Comparison of ENCODE assay signal across 8 mouse cellular contexts in genomic region chr1:158713301-158714095, GRCm38 (mm10).
A peak's percentile ranks its signal among the peaks of the same experiment; 100 is the strongest.
DNase-seq lines count a peak whose midpoint lies in the region; ATAC-seq and TF ChIP-seq lines count a peak whose summit lies in the region.

No protein-coding gene starts in this region.

- 43% methylated on average over 5 of the region's 5 CpGs for WGBS in kidney, adult 2 months
- WGBS in lung, adult 2 months, result 57% methylated on average over 5 of the region's 5 CpGs
- 72% methylated on average over 5 of the region's 5 CpGs for WGBS in thymus, adult 2 months

- H3K27ac ChIP-seq in kidney, adult 2 months (ENCODE audit: insufficient read depth, low read depth, low read length), result no peak overlapping the region
- peak overlapping the region; percentile 61; the same call in 1 of the 2 replicates for H3K27ac ChIP-seq in gastrocnemius, adult 2 months
- no peak overlapping the region for H3K27ac ChIP-seq in thymus, adult 2 months (ENCODE audit: control insufficient read depth, insufficient read depth, low read length)

- DNase-seq in kidney, adult 2 months, result peak; percentile 4
- no peak for DNase-seq in kidney, adult 18-20 months
- peak; percentile 19 for DNase-seq in ES-CJ7 (ENCODE audit: low read depth, low spot score)
- DNase-seq in cerebellum, adult 11 months, result peak; percentile 16
- peak; percentile 50 for DNase-seq in gastrocnemius, adult 2 months
- no peak for DNase-seq in lung, adult 2 months
- DNase-seq in thymus, adult 2 months, result no peak

- peak; percentile 28; the same call in 1 of the 2 replicates for TF ChIP-seq CTCF in kidney, adult 2 months (conservative IDR thresholded peaks at IDR 0.05; ENCODE audit: insufficient read depth, insufficient read length, low read depth, low read length)
- TF ChIP-seq CTCF in gastrocnemius, adult 2 months (IDR thresholded peaks at IDR 0.05), result peak; percentile 65
- peak; percentile 25; the same call in 1 of the 2 replicates for TF ChIP-seq CTCF in lung, adult 2 months (IDR thresholded peaks at IDR 0.05; ENCODE audit: insufficient read depth, low read length)
- TF ChIP-seq CTCF in thymus, adult 2 months (IDR thresholded peaks at IDR 0.05; ENCODE audit: borderline replicate concordance, control insufficient read depth, extremely low read depth, insufficient read depth, low read length, poor library complexity), result no peak

- no peaks in the 10 kb centered on the region for H3K27me3 ChIP-seq in kidney, adult 2 months (replicated peaks; ENCODE audit: control insufficient read depth, insufficient read depth, low read length)
- H3K27me3 ChIP-seq in thymus, adult 2 months (ENCODE audit: control insufficient read depth, insufficient read depth, low read length), result no peaks in the 10 kb centered on the region

- intact Hi-C loops in gastrocnemius, adult 2 months (cut with DNase I), result loop anchor here (1.0 to 2.0 kb wide), 2 partner anchors 240 to 423 kb away; no protein-coding TSS in a partner anchor

- no peaks in the 10 kb centered on the region for H3K4me1 ChIP-seq in kidney, adult 2 months (ENCODE audit: control insufficient read depth, insufficient read depth, low read length)
- peaks cover 3% of the 10 kb centered on the region for H3K4me1 ChIP-seq in lung, adult 2 months (ENCODE audit: control insufficient read depth, insufficient read depth, low read length)
- H3K4me1 ChIP-seq in thymus, adult 2 months (replicated peaks; ENCODE audit: control insufficient read depth, insufficient read depth, low read length), result no peaks in the 10 kb centered on the region

- ATAC-seq in inflammation-experienced regulatory T-cells, adult 6 months, result no peak

- TF ChIP-seq POLR2A in kidney, adult 2 months (IDR thresholded peaks at IDR 0.05; ENCODE audit: low read depth, low read length), result no peak
- TF ChIP-seq POLR2A in lung, adult 2 months (IDR thresholded peaks at IDR 0.05; ENCODE audit: borderline replicate concordance, extremely low read depth, low read depth, low read length), result no peak
- no peak for TF ChIP-seq POLR2A in thymus, adult 2 months (IDR thresholded peaks at IDR 0.05; ENCODE audit: control insufficient read depth, extremely low read depth, insufficient read depth, low read length, poor library complexity)

- no peak overlapping the region for H3K4me3 ChIP-seq in kidney, adult 2 months (ENCODE audit: insufficient read depth, low read depth, low read length)
- H3K4me3 ChIP-seq in gastrocnemius, adult 2 months, result no peak overlapping the region
- H3K4me3 ChIP-seq in lung, adult 2 months (replicated peaks; ENCODE audit: extremely low read depth, low read depth, low read length), result no peak overlapping the region
- H3K4me3 ChIP-seq in thymus, adult 2 months (ENCODE audit: control insufficient read depth, insufficient read depth, low read length), result no peak overlapping the region

- no peaks in the 10 kb centered on the region for H3K36me3 ChIP-seq in kidney, adult 2 months (ENCODE audit: control insufficient read depth, insufficient read depth, low read length)
- no peaks in the 10 kb centered on the region for H3K36me3 ChIP-seq in thymus, adult 2 months (ENCODE audit: control insufficient read depth, insufficient read depth, low read length)

Comparison
In these comparisons a context has a peak if more than half of its experiments do, and no peak if none do; other contexts are left out.
1. DNase-seq: peak in kidney, adult 2 months (single experiment), ES-CJ7 (single experiment), cerebellum, adult 11 months (single experiment) and gastrocnemius, adult 2 months (single experiment); none in kidney, adult 18-20 months (single experiment), lung, adult 2 months (single experiment) and thymus, adult 2 months (single experiment).